Mouse (Mus musculus): ENCODE measurements at regions not wholly inside any gene's neighbourhood (a gene's known extent, or its start where the extent isn't known, plus 50 kb on each side); places are given as distances from the start of the nearest gene placed in this dataset.

DNA sequence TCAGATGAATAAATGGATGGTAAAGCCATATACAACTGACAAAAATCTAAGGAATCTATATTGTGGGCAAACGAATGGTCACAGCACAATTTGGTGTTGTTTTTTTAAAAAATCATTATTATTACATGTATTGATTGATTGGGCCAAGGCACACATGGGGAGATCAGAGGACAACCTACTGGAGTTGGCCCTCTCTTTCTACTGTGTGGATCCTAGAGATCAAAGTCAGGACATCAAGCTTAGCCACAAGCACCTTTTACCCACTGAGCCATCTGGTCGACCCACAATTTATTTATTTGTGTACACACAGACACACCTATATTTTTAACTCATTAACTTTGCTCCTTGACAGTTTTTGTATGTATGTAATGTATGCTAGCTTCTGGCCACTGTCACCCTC is 89.7 kb upstream of the Tbx3 start:
- DNase-seq: no peak

DNA sequence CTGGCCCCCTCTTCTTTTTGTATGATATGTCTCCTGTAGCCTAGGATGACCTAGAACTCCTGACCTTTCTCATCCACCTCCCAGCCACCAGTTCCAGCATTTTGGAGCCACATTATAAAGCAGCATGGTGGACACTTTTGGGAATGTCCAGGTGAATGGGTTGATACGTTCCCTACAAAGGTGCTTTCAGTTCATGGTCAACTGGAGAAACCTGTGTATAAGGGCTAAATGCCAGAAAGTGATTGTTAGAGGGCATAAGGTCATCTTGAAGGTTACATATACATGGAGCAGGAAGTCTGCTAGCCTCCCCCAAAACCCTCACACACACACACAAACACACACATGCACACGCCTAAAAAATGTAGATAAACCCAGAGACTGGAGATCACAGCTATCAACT is 86.1 kb upstream of the Tbx3 start:
- no peak for DNase-seq

DNA sequence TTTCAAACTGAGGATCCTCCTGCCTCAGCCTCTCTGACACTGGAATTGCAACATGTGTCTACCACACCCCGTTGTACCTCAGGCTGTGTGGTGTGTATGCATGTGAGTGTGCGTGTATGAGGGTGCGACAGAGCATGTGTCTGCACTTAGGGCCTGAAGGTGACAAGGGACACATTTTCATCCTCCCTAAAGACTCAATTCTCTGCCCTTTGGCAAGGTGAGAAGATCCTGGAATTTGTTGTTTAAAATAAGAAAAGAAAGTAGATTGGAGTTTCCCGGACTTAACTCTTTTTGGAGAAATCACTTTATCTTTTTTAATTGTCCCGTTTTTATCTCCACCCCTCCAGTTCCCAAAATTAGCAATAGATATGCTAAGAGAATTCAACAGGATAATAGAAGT is 85.6 kb upstream of the Tbx3 start:
- no peak for DNase-seq

DNA sequence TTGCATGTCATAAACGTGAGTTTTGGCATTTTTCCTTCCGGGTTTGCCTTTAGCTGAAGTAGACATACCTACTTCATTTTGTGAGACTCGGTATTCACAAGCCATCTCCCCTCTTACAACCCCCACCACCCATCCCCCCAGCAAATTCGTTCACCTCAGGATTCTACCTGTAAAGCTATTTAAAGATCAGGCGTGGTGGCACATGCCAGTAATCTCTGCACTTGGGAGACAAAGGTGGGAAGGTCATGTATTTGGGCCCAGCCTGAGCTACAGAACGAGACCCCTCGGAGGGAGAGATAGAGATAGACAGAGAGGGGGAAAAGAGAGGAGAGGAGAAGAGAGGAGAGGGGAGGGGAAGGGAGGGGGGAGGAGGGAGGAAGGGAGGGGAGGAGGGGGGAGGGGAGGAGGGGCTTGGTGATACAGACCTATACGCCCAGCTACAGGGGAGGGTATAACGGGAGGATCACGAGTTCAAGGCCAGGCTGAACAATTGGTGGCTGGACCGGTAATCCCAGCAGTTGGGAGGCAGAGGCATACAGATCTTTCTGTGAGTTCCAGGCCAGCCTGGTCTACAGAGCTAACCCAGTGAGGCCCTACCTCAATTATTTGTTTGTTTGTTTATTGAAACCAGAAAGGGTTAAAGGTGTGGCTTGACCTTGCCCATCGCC is 83.9 kb upstream of the Tbx3 start:
- no peak for DNase-seq

DNA sequence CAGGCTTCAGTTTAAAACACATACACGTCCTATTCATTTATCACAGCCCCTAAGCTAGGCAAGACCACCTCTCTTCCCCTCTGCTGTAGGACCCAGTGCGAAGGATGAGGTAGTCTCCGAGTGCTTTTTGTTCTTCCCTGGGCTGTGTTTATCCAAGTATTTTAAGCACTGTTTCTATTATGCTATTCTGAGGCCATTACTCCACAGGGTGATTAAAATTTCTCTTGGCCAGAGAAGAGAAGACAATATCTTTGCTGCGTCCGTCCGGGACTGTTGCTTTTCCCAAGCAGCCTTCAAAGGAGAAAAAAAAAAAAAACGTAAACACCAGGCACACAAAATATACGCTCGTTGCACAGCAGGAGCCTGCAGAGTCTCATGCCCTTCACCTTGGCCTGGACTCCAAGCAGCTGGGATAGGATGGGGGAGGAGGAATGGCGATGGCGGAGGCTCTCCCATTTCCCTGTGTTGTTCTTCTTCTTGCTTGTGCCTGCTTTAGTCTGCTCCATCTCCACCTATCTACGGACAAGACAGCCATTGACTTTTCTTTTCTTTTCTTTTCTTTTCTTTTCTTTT is 83.1 kb upstream of the Tbx3 start:
- no peak for DNase-seq

DNA sequence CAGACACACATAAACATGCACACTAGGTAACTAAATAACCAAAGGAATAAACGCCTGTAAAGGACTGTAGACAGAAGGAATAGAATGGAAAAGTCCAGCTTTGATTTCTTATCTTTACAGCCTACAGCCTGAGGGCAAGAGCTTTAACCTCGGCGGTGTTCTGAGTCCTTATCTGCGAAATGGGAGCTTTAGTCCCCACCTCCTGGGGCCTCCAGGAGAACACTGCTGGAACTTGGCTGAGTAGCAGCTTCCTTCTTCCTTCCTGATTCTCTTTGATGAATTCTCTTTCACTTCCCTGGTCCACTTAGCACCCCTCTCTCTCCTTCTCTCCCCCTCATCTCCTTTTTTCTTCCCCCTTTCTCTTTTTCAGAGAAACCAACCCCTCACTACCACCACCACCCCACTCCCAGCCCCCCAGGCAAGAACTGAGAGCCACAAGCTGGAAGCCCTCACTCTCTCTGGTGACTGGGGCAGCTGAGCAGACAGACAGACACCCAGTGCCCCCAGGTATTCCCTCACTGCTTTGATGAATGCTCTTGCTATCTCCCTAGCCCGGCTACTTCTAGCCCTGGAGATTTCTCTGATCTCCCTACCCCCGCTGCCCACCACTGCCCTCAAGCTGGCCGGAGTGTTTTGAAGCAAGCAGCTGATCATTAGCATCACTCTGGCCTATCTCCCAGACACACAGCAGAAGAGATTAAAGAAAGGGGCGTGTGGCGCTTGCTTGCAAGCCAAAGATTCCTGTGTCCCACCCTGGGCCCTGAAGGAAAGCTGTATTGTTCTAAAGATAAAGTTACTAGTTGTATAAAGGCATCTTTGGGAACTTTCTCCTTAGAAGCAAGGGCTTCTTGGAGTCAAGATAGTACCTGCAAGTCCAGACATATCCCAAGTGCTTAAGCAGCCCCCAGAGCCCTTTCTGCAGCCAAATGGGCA is 81.9 kb upstream of the Tbx3 start:
- no peak for DNase-seq

DNA sequence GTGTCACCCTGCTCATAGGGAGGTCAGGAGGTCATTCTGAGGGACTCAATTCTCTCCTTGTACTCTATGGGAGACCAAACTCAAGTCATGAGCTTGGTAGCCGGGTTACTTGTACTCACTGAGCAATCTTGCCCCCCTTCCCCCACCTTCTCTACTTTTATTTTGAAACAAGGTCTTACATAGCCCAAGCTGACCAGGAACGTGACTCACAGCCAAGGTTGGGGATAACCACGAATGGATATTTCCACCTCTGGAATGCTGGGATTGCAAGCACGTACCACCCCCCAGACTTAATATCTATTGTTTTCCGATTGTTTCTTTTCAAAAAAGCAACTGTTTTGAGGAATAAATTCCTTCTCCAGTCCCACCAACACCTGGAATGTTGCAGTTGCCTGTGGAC is 79.2 kb upstream of the Tbx3 start:
- DNase-seq: no peak

DNA sequence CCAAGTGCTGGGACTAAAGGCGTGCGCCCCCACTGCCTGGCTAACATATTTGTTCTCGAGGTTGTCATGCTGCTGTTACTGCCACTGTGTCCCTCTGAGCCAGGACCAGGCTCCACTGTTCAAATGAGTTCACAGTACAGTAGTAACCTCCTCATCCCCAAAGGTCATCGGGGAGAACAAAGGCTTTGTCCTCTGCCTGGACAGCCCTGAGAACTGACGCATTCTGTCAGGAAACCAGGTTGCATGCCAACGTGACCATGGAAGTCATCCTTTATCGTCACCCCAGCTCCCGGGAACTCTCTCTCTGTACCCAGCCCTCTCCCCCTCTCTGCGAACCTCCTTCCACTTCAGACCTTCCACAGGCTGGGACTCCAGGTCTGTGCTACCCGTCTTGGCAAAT is 77.6 kb upstream of the Tbx3 start:
- no peak for DNase-seq

DNA sequence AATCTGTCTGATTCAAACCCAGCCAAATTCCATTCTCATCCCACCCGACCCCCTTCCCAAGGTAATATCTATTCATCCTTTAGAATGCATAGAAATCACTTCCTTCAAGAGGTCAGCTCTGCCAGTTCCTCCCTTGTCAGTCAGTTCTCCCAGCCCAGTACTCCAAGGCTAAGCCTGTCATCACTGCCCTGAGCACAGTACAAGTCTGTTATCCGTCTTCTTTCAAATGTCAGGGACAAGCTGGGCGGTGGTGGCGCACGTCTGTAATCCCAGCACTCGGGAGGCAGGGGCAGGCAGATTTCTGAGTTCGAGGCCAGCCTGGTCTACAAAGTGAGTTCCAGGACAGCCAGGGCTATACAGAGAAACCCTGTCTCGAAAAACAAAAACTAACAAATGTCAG is 75.9 kb upstream of the Tbx3 start:
- no peak for DNase-seq

DNA sequence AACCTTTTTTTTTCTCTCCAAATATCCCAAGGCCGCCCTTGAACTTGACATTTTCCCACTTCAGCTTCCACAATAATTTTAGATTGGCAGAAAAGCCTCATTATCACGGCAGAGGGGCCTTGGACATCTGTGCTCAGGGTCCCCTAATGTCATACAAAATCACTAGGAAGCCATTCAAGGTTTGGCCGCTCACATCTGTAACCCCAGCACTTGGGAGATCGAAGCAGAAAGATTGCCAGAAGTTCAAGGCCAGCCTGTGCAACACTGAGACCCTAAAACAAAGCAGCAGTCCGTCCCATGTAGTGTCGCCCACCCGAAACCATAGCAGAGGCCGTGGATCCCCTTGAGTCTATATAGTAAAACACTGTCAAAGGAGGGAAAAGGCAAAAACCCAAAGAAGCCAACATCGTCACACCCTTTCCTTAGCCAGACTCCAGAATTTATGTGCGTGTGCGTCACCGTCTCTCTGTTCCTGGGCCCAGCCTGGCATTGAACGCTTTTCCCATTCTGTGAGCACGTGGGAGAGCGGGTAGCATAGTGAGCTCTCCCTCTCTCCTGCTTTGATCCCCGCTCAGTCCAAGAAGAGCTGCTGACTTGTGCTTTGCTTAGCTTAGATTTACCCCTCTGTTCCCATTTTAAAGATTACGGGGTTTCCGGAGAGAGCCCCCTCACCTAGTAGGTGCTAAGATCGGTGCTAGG is 74.0 kb upstream of the Tbx3 start:
- no peak for DNase-seq

DNA sequence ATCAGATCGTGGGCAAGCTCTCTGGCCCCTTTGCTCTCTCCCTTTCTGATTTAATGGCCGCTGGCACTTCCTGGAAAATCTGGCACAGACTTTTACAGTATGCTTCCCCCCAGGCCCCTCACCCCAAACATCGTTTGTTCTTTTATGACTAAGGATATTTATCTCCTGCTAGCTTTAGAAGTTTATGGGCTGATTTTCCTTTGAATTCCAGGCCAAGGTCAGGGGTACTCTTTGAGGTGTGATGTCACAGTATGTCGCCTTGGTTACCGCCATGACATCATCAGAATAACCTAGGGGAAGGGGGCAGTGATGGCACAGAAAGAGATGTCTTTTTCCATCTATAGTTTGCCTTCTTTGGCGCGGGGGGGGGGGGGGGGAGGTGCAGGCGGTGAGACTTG is 73.5 kb upstream of the Tbx3 start:
- DNase-seq: no peak

DNA sequence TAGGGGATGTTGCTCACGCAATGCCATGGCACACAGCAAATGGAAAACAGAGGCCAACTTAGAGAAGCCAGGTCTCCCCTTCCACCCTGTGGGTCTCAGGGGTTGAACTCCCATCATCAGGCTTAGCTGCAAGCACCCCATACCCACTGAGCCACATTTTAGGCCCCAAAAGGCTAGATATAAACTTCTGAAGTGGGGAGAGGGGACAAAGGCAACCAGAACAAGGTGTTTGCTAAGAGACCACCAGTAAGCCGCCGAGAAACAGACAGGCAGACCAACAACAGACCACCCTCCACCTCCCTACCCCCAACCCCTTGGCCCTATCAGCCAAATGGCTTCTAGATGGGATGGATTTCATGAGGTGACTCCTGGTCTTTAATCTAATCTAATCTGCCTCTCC is 72.9 kb upstream of the Tbx3 start:
- no peak for DNase-seq

DNA sequence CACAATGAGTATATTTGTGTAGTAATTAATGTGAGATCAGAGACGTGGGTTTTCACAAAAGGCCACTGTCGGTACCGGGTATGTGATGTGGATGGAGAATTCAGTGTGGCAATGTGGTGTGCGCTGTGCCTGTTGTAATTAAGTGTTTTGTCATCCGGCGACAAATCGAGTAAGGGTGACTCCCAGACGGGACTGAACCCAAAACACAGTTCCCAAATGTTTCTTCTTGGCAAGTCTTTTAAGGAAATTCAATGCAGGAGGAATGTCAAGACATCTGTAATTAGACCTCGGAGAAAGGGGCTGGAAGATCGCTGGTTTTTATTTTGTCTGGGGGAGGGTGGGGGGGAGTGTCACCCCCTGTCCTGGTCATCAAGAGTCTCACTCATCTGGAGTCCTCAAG is 72.3 kb upstream of the Tbx3 start:
- no peak for DNase-seq

DNA sequence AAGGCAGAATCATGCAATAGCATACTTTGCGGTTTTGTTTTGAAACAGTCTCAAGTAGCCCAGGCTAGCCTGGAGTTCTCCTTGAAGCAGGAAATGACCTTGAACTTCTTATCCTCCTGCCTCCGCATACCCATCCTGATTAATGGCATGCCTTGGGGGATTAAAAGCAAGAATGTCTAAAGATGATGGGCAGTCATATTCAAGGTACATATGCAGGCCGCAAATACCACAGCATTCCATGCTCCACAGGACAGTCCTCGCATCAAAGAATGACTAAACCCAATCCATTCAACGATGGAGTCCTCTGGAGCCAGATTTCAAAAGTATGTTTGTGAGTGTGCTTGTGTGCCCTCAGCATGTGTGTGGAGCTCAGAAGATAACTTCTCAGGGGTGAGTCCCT is 69.1 kb upstream of the Tbx3 start:
- DNase-seq: no peak

DNA sequence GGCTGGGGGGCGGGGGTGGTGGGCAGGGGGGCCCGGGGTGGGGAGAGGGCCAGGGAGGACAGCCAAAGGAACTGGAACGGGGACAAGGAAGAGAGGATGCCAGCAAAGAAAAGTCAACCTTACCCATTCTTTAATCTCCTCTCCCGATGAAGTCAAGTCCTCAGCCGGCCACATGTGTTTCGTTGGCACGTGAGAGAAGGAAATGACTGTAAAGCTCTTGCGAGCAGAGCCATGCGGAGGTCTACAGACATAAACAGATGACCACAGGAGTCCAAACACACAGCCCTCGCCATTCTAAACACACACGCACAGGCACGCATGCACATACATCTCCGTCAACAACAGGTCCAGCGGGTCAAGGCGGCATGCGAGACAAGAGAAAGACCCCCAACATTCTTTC is 68.5 kb upstream of the Tbx3 start:
- DNase-seq: no peak

DNA sequence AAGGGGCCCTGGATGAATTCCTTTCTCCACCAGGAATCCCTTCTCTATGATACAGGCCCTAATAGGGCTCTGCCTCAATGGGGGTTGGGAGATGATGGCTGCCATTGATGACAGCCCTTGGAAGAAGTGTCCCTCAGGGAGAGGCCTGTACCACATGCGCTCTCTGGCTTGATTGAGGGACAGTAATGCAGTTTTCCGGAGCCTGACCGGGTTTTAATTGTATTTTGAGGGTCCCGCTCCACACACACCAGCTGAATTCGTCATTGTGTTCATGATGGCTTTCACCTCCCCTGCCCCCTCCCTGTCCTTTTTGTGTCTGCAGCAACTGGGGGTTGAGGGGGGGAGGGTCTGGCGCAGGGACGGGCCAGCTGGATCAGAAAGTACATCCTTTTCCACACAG is 65.0 kb upstream of the Tbx3 start:
- no peak for DNase-seq

DNA sequence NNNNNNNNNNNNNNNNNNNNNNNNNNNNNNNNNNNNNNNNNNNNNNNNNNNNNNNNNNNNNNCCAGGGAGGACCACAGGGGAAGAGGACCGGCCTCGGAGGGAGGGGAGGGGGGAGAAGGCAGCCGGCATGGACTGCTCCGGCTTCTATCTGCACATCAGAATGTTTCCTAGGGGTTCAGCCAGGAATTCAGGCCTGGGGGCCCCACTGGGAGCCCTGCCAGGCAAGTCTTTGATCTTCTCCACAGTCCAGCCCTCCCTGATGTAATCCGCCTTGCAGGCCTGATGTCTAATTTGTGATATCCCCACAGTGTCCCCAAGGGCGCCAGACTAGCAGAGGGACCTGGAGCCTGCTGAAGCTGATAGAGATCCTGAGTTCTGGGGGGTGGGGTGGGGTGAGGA is 57.1 kb upstream of the Tbx3 start:
- no peak for DNase-seq

DNA sequence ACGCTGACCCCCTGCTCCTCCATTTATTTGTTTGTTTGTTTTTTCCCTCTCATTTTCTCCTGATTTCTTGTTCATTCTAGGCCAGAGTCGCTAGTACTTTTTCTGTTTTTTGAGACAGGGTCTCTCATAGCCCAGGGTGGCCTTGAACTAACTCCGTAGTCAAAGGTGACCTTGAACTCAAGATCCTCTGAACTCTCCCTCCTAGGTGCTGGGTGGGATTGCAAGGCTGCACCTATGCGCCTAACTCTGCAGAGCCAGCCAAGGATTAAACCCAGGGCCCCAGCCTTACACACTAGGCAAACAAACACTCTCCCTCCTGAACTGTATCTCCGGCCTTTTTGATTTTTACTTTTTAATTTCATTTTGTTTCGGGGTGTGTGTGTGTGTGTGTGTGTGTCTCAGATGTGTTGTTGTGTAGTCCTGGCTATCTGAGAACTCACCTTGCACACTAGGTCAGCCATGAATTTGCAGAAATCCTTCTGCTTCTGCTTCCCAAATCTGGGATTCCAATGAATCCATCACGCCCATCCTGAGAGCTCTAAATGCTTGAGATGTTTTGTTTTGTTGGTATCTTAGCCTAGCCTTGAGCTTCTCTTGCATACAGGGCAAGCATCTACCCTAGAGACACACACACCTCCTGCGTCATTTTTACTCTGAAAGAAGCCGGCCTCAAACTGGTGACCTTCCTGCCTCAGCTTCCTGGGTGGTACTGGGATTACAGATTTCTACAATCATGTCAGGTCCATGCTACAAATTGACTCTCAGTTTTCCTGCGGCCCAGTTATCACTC is 56.3 kb upstream of the Tbx3 start:
- DNase-seq: no peak

DNA sequence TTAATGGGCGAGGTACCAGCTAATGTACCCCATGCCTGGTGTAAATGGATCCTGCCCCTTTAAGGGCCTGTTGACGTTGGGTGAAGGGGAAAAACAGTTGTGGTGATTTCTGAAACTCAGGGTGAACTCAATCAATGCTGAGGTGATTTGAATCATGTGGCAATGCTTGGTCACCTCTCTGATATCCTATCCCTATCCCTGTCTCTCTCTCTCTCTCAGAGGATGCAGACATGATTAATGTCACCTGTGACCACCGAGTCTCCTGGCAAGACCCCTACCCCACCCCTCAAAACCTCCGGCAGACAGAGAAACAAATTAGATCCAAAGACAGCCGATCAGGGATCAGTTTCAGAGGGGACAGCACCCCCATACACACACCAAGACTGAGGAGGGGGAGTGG is 54.8 kb upstream of the Tbx3 start:
- no peak for DNase-seq

DNA sequence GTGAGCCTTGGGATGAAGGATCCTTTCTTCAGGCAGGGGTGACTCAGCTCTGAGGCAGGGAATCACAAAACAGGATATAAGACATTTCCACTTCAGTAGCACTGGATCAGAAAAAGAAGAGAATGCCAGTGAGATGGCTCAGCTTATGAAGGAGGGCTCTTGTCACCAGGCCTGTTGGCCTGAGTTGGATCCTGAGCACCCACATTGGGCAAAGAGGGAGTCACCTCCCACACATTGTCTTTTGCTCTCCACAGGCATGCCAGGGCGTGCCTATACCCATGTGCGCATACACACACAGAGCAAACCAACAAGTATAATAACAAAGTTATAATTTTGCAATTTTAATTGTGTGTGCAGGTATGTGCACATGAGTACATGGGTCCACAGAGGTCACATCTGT is 52.6 kb upstream of the Tbx3 start:
- DNase-seq: no peak

DNA sequence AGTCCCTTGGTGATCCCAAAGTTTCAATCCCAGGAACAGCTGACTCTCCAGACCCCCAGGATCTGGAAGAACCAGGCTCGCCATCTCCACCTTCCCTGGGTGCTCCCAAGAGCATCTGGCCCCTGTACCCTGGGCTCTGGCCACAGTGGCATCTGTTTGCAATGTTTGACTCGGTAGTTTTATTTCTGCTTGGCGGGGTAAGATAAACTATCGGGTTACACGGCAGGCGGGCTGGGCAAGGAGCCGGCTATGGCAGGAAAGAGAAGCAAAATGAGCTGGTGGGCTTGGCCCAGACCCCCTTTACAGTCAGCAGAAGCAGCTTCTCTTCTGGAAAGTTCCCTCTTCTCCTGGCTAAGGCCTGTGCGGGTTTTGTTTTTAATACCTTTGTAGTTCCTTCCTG is 50.6 kb upstream of the Tbx3 start:
- no peak for DNase-seq
